Mouse (Mus musculus): Measurements from ENCODE around the gene Cdip1. TPM values are rescaled to one million over a fixed set of nuclear protein-coding genes. Genes with fewer than 3 reads are reported as not detected.
"Not testable (repeated sequence)": the region's sequence is repeated elsewhere in the genome, so short reads cannot be mapped to it uniquely, and the experiment has no call there.

Gene Cdip1
- polyA plus RNA-seq (2014; fragmentation: Nextera tagmentation; extraction: Ambion mirVana) = 85.7 and 85.8 TPM in 2 replicates

DNA sequence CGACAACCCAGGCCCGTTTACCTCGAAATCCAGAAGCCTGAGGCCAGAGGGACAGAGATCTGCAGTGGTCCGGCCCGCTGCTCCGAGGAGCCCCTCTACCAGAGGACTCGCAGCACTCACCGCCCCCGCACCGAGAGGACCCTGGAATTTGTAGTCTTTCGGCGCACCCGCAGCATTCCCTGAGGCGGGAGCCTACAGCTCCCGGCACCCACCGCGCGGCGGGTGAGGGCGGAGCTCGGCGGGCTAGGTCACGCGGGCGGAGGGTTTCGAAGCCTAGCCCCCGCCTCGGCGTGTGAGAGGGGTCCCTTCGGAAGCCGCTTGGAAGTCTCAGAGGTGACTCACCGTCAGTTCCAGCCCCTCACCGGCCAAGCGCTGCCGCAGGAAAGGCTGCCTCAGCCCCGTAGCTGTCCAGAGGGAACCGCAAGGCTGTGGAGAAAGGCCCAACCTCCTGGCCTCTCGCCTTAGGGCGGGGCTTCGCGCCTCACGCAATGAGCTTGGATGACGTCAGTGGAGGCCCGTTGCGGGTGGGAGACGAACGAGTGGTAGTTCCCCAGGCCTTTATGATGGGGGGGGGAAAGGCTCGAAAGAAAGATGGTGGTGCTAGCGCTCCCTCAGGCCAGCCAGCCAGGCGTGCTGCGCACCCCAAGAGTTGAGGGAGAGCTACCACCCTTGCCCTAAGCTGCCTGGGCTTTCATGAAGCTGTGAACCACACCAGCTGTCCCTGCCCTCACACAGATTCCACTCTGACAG lies at the start of gene Cdip1:
Gene Cdip1 (minus strand): TSS at position 483 of the 750 bp plus-strand sequence.
- under 1% methylated on average over 51 of the region's 51 CpGs for WGBS

DNA sequence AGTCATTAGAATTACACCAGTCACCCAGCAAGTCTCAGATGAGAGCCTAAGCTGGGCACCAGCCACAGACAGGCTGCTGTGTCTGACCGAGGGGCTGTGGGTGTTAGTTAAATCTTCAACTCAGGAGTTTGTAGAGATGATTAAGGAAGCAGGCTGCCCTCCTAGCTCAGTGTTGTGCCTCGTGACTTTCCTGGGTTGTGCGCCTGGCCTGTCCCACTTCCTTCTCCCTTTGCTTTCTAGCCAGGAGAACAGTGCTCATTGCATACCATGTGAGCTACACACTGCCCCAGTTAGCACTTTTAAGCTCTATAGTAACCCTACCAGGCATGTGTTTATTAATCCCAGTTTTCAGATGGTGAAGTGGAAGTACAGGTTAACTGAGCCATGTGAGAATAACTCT lies 49.5 kb upstream of the Cdip1 start:
- Histone ChIP-seq H3K4me3 (ENCODE audit: low read depth, low read length) (no peak overlapping the region), H3K9ac (ENCODE audit: low read length) (no peak overlapping the region), H3K27me3 (ENCODE audit: control insufficient read depth, insufficient read depth, low read length) (no peaks in the 10 kb centered on the region), H3K4me1 (ENCODE audit: control insufficient read depth, insufficient read depth, low read length) (no peaks in the 10 kb centered on the region), H3K9me3 (ENCODE audit: control insufficient read depth, low read length) (no peaks in the 10 kb centered on the region), H3K4me2 (no peak overlapping the region), H3K27ac (ENCODE audit: low read depth, low read length) (no peak overlapping the region), H3K36me3 (ENCODE audit: control insufficient read depth, insufficient read depth, low read length) (no peaks in the 10 kb centered on the region)
- no peak for DNase-seq (ENCODE audit: low spot score, missing footprints)
- 78% methylated on average over 3 of the region's 3 CpGs for WGBS
- ATAC-seq (ENCODE audit: low FRiP score) = no peak

More for the DNA sequence above, at the start of gene Cdip1:
- H3K4me3 ChIP-seq (ENCODE audit: low read depth, low read length) = peak within 1 kb of the TSS; percentile 65
- H3K27me3 ChIP-seq (ENCODE audit: control insufficient read depth, insufficient read depth, low read length) = no peaks in the 10 kb centered on the region
- ATAC-seq (ENCODE audit: low FRiP score) (peak; percentile 99), DNase-seq (ENCODE audit: low spot score, missing footprints) (peak; percentile 99)
- H3K27ac ChIP-seq (ENCODE audit: low read depth, low read length) = peak within 1 kb of the TSS; percentile 97
- no peaks in the 10 kb centered on the region for H3K9me3 ChIP-seq (ENCODE audit: control insufficient read depth, low read length)
- H3K36me3 ChIP-seq (ENCODE audit: control insufficient read depth, insufficient read depth, low read length) = no peaks in the 10 kb centered on the region
- peaks cover 16% of the 10 kb centered on the region for H3K4me1 ChIP-seq (ENCODE audit: control insufficient read depth, insufficient read depth, low read length)
- peak within 1 kb of the TSS; percentile 73 for H3K4me2 ChIP-seq
- peak within 1 kb of the TSS; percentile 87 for H3K9ac ChIP-seq (ENCODE audit: low read length)

DNA sequence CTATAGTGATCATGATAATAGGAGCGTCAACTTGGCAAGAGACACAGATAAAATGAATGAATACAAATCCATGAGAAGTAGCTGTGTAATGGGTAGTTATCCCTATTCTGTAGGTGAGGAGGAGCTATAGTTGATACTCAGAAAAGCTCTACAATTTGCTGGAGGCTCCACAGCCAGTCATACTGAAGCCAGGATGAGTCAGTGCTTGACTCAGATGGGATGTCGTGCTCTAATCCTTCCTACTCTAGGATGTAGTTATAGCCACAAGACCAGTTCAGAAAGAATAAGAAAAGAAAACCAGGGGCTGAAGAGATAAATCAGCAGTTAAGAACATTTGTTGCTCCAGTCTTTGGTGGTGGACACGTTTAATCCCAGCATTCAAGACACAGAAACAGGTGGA lies 47.5 kb upstream of the Cdip1 start:
- Histone ChIP-seq H3K4me3 (ENCODE audit: low read depth, low read length) (no peak overlapping the region), H3K36me3 (ENCODE audit: control insufficient read depth, insufficient read depth, low read length) (no peaks in the 10 kb centered on the region), H3K9ac (ENCODE audit: low read length) (no peak overlapping the region), H3K27ac (ENCODE audit: low read depth, low read length) (no peak overlapping the region), H3K4me1 (ENCODE audit: control insufficient read depth, insufficient read depth, low read length) (no peaks in the 10 kb centered on the region), H3K9me3 (ENCODE audit: control insufficient read depth, low read length) (no peaks in the 10 kb centered on the region), H3K27me3 (ENCODE audit: control insufficient read depth, insufficient read depth, low read length) (no peaks in the 10 kb centered on the region), H3K4me2 (no peak overlapping the region)
- WGBS = 81% methylated on average over 3 of the region's 3 CpGs
- ATAC-seq (ENCODE audit: low FRiP score) (no peak), DNase-seq (ENCODE audit: low spot score, missing footprints) (no peak)

DNA sequence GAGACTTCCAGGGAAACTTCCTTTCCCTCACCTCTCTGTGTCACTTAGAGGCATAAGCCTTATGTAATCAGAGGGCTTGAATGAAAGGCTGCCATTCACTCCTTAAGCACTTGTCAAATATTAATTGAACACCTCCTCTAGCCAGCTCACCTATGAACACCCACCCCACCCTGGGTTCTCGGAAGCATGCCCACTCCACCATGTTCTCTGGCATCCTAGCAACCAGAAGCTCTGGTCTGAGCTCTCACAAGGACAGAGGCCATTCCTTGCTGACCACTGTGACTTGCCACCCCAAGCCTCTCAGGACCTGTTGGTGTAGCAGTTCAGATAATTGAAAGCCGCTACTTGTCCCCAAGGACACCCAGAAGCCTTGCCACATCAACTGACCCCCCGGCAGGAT lies 45.1 kb upstream of the Cdip1 start, which contains the start of gene 4930562C15Rik:
Gene 4930562C15Rik (plus strand): TSS at position 226 of the 400 bp plus-strand sequence.
- Histone ChIP-seq H3K4me2 (no peak within 1 kb of the TSS), H3K9me3 (ENCODE audit: control insufficient read depth, low read length) (no peaks in the 10 kb centered on the region), H3K4me1 (ENCODE audit: control insufficient read depth, insufficient read depth, low read length) (no peaks in the 10 kb centered on the region), H3K27me3 (ENCODE audit: control insufficient read depth, insufficient read depth, low read length) (no peaks in the 10 kb centered on the region), H3K27ac (ENCODE audit: low read depth, low read length) (no peak within 1 kb of the TSS), H3K9ac (ENCODE audit: low read length) (no peak within 1 kb of the TSS), H3K36me3 (ENCODE audit: control insufficient read depth, insufficient read depth, low read length) (no peaks in the 10 kb centered on the region), H3K4me3 (ENCODE audit: low read depth, low read length) (no peak within 1 kb of the TSS)
- DNase-seq (ENCODE audit: low spot score, missing footprints) (no peak), ATAC-seq (ENCODE audit: low FRiP score) (no peak)
- WGBS = 83% methylated on average over 3 of the region's 3 CpGs

DNA sequence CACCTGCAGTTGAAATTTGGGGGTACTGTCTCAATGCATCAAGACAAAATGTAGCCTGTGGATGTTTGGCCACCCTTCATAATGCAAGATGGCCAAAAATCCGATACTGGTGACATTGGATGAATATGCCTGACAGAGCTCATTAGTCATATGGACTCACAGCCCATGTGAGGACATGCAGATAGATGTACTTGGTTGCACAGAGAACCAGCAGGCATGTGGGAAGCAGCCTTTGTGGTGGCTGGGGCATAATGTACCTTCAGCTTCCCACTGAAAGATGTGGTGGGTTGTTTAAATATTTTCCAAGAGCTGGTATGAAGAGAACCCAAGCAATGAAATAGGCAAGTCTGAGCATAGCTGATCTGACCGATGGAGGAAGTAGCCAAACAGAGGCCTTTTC lies 43.8 kb upstream of the Cdip1 start:
- no peak overlapping the region for H3K4me3 ChIP-seq (ENCODE audit: low read depth, low read length)
- no peak overlapping the region for H3K4me2 ChIP-seq
- DNase-seq (ENCODE audit: low spot score, missing footprints) = no peak
- no peaks in the 10 kb centered on the region for H3K9me3 ChIP-seq (ENCODE audit: control insufficient read depth, low read length)
- no peak overlapping the region for H3K9ac ChIP-seq (ENCODE audit: low read length)
- 74% methylated on average over 2 of the region's 2 CpGs for WGBS
- no peak for ATAC-seq (ENCODE audit: low FRiP score)
- no peak overlapping the region for H3K27ac ChIP-seq (ENCODE audit: low read depth, low read length)
- H3K36me3 ChIP-seq (ENCODE audit: control insufficient read depth, insufficient read depth, low read length) = no peaks in the 10 kb centered on the region
- H3K4me1 ChIP-seq (ENCODE audit: control insufficient read depth, insufficient read depth, low read length) = no peaks in the 10 kb centered on the region
- H3K27me3 ChIP-seq (ENCODE audit: control insufficient read depth, insufficient read depth, low read length) = no peaks in the 10 kb centered on the region

DNA sequence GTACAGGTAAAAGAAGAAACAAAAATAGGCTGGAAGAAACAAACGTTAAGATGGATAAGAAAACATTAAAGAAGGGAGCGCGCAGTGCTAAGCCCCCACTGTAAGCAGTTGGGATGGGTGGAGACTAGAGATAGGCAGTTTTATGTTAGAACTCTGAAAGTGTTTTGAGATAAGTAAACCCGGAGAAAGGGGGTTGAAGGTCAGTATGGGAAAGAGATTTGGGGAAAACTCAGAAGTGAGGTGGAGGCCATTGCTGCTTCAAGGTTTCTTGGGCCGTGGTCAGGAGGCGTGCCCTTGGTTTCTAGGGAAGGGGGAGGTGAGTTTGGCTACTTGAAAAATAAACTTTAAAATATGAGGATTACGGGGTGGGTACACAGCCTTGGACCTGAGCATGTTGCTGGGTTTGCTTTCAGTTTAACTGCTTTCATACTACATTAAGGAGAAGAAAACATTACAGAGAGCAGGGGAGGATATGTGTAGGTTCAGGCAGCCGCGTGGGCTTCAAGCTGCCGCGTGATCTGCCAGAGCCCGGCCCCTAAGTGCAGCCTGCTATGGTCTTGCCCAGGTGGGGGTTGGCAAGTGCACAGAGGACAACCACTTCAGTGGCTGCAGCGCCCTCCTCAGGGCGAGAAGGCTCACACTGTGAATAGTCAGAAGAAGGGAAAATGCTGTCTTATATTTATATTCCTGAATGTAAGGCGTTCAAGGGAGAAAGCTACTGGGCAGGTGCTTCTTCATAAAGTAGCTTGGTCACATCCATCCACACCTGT lies 41.7 kb upstream of the Cdip1 start:
- no peaks in the 10 kb centered on the region for H3K27me3 ChIP-seq (ENCODE audit: control insufficient read depth, insufficient read depth, low read length)
- H3K9me3 ChIP-seq (ENCODE audit: control insufficient read depth, low read length) = no peaks in the 10 kb centered on the region
- no peak for ATAC-seq (ENCODE audit: low FRiP score)
- DNase-seq (ENCODE audit: low spot score, missing footprints) = no peak
- no peak overlapping the region for H3K27ac ChIP-seq (ENCODE audit: low read depth, low read length)
- 76% methylated on average over 15 of the region's 15 CpGs for WGBS
- no peak overlapping the region for H3K4me3 ChIP-seq (ENCODE audit: low read depth, low read length)
- no peaks in the 10 kb centered on the region for H3K36me3 ChIP-seq (ENCODE audit: control insufficient read depth, insufficient read depth, low read length)
- no peak overlapping the region for H3K9ac ChIP-seq (ENCODE audit: low read length)
- no peaks in the 10 kb centered on the region for H3K4me1 ChIP-seq (ENCODE audit: control insufficient read depth, insufficient read depth, low read length)
- no peak overlapping the region for H3K4me2 ChIP-seq

DNA sequence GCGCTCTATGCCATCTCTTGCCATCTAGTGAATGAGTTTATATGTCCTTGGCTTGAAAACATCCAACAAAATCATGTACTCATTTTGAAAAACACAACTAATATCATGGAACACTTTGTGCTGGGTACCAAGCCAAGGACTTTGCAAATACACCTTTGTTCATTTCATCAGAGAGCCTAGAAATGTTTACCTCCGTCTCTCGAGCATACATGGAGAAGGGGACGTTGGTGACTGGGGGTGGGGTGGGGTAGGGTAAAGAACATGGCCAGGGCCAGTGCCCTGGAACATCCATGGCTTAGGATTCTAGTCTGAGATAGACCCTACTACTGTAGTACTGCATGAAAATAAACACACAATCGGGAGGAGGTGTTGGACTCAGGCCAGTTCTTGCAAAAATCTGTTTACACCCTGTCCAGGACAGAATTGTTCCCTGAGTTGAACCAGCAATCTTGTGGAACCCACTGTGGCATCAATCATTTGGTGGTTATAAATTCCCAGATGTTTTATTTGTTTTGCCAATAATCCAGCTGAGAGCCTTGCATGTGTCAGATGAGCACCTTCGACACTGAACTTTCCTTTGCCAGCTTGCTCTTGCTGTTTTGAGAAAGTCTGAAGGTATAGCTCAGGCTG lies 39.3 kb upstream of the Cdip1 start:
- Histone ChIP-seq H3K9me3 (ENCODE audit: control insufficient read depth, low read length) (no peaks in the 10 kb centered on the region), H3K36me3 (ENCODE audit: control insufficient read depth, insufficient read depth, low read length) (no peaks in the 10 kb centered on the region), H3K4me2 (no peak overlapping the region), H3K27me3 (ENCODE audit: control insufficient read depth, insufficient read depth, low read length) (no peaks in the 10 kb centered on the region), H3K4me1 (ENCODE audit: control insufficient read depth, insufficient read depth, low read length) (no peaks in the 10 kb centered on the region), H3K9ac (ENCODE audit: low read length) (no peak overlapping the region), H3K27ac (ENCODE audit: low read depth, low read length) (no peak overlapping the region), H3K4me3 (ENCODE audit: low read depth, low read length) (no peak overlapping the region)
- ATAC-seq (ENCODE audit: low FRiP score) (no peak), DNase-seq (ENCODE audit: low spot score, missing footprints) (no peak)
- 88% methylated on average over 6 of the region's 6 CpGs for WGBS

DNA sequence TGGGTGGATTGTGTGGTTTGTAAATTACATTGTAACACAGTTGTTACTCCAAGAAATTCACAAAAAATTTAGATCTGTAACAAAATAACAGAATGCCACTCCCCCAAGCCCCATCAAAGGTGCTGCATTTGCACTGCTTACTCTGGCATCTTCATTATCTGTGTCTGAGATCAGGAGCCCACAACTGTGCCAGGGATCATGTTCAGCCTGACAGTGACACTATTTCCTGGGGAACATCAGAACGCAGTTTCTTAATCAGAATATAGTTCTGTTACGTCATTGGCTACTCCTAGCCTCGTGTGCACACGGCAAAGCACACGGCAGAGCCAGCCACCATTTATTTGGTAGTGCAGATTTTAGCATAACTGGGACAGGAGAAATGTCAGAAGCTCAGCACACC lies 37.5 kb upstream of the Cdip1 start:
- DNase-seq (ENCODE audit: low spot score, missing footprints) = no peak
- H3K4me2 ChIP-seq = no peak overlapping the region
- H3K36me3 ChIP-seq (ENCODE audit: control insufficient read depth, insufficient read depth, low read length) = no peaks in the 10 kb centered on the region
- 85% methylated on average over 5 of the region's 5 CpGs for WGBS
- H3K9me3 ChIP-seq (ENCODE audit: control insufficient read depth, low read length) = no peaks in the 10 kb centered on the region
- no peak overlapping the region for H3K4me3 ChIP-seq (ENCODE audit: low read depth, low read length)
- ATAC-seq (ENCODE audit: low FRiP score) = no peak
- H3K9ac ChIP-seq (ENCODE audit: low read length) = no peak overlapping the region
- H3K27me3 ChIP-seq (ENCODE audit: control insufficient read depth, insufficient read depth, low read length) = no peaks in the 10 kb centered on the region
- no peaks in the 10 kb centered on the region for H3K4me1 ChIP-seq (ENCODE audit: control insufficient read depth, insufficient read depth, low read length)
- no peak overlapping the region for H3K27ac ChIP-seq (ENCODE audit: low read depth, low read length)

DNA sequence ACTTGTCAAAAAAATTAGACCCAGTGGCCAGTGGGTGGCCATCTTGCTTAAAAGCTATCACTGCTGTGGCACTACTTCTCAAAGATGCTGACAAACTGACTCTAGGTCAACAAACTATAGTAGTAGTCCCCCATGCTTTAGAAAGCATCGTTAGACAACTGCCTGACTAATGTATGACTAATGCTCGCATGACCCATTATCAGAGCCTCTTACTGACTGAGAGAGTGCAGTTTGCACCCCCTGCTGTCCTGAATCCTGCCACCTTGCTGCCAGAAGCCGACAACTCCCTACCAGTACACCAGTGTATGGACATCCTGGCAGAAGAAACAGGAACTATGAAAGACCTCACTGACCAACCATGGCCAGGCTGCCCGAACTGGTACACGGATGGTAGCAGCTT lies 34.4 kb upstream of the Cdip1 start:
- DNase-seq (ENCODE audit: low spot score, missing footprints); H3K27ac ChIP-seq (ENCODE audit: low read depth, low read length); H3K9ac ChIP-seq (ENCODE audit: low read length): not testable (repeated sequence)

More for the DNA sequence above, 34.4 kb upstream of the Cdip1 start:
- not testable (repeated sequence) for H3K27me3 ChIP-seq (ENCODE audit: control insufficient read depth, insufficient read depth, low read length); ATAC-seq (ENCODE audit: low FRiP score); H3K9me3 ChIP-seq (ENCODE audit: control insufficient read depth, low read length); H3K4me1 ChIP-seq (ENCODE audit: control insufficient read depth, insufficient read depth, low read length); H3K4me3 ChIP-seq (ENCODE audit: low read depth, low read length); H3K4me2 ChIP-seq; H3K36me3 ChIP-seq (ENCODE audit: control insufficient read depth, insufficient read depth, low read length)
- WGBS = 90% methylated on average over 5 of the region's 5 CpGs

Measured in midbrain, embryonic 11.5 days (tissue).